Comparison of ENCODE assay signal across 10 mouse cellular contexts in genomic region chr1:40139798-40140532, GRCm38 (mm10).
DNase-seq lines count a peak whose midpoint lies in the region; ATAC-seq and TF ChIP-seq lines count a peak whose summit lies in the region.
"Had no signal": no experiment of that assay in that cellular context is flagged by ENCODE, and none has a peak within 500 bp of the region (broad histone marks: within the 10 kb centered on the region; RNA-seq: fewer than 3 reads in every experiment).

No protein-coding gene starts in this region.

- no peak overlapping the region for H3K4me2 ChIP-seq in limb, embryonic 13.5 days (replicated peaks)
- no peak overlapping the region for H3K4me2 ChIP-seq in hindbrain, embryonic 12.5 days (replicated peaks)
- H3K4me2 ChIP-seq: embryonic facial prominence, embryonic 12.5 days had no signal

- peak; percentile 57; the same call in 1 of the 2 replicates for ATAC-seq in limb, embryonic 13.5 days (ENCODE audit: low FRiP score, low read depth)
- no peak for ATAC-seq in hindbrain, embryonic 12.5 days (ENCODE audit: low FRiP score)

- DNase-seq in limb, embryonic 10.5 days (ENCODE audit: low spot score) = no peak
- peak; percentile 55 to 68 for DNase-seq in frontal cortex, postnatal 14 days (ENCODE audit: low spot score in 2 of 2)
- DNase-seq in heart, postnatal 36 days = peak; percentile 74 to 78
- DNase-seq in left cerebral cortex, adult 2 months (ENCODE audit: extremely low spot score in 1 of 2, low spot score in 2 of 2) = peak; percentile 67 to 72
- peak; percentile 84 for DNase-seq in right cerebral cortex, adult 18-20 months
- DNase-seq in thymus, postnatal 0 days (ENCODE audit: low spot score) = no peak

- H3K36me3 ChIP-seq in limb, embryonic 13.5 days = no peaks in the 10 kb centered on the region
- H3K36me3 ChIP-seq in limb, embryonic 10.5 days = no peaks in the 10 kb centered on the region
- no peaks in the 10 kb centered on the region for H3K36me3 ChIP-seq in hindbrain, embryonic 12.5 days
- H3K36me3 ChIP-seq: embryonic facial prominence, embryonic 12.5 days had no signal

- WGBS in limb, embryonic 13.5 days = 57% methylated on average over 14 of the region's 14 CpGs
- WGBS in limb, embryonic 10.5 days = 88% methylated on average over 14 of the region's 14 CpGs
- 72% methylated on average over 14 of the region's 14 CpGs for WGBS in hindbrain, embryonic 12.5 days

- H3K27me3 ChIP-seq in limb, embryonic 13.5 days = no peaks in the 10 kb centered on the region
- H3K27me3 ChIP-seq in limb, embryonic 10.5 days (ENCODE audit: low read depth, poor library complexity, severe bottlenecking) = no peaks in the 10 kb centered on the region
- no peaks in the 10 kb centered on the region for H3K27me3 ChIP-seq in hindbrain, embryonic 12.5 days
- H3K27me3 ChIP-seq: embryonic facial prominence, embryonic 12.5 days had no signal

- H3K9me3 ChIP-seq in limb, embryonic 13.5 days = no peaks in the 10 kb centered on the region
- H3K9me3 ChIP-seq in limb, embryonic 10.5 days (replicated peaks) = no peaks in the 10 kb centered on the region
- H3K9me3 ChIP-seq in hindbrain, embryonic 12.5 days (replicated peaks) = no peaks in the 10 kb centered on the region
- H3K9me3 ChIP-seq: embryonic facial prominence, embryonic 12.5 days had no signal

- peak overlapping the region; percentile 33; the same call in 1 of the 2 replicates for H3K27ac ChIP-seq in limb, embryonic 13.5 days
- no peak overlapping the region for H3K27ac ChIP-seq in limb, embryonic 10.5 days
- H3K27ac ChIP-seq in left cerebral cortex, adult 2 months = no peak overlapping the region
- H3K27ac ChIP-seq in hindbrain, embryonic 12.5 days = no peak overlapping the region
- H3K27ac ChIP-seq: embryonic facial prominence, embryonic 12.5 days had no signal

- no peak overlapping the region for H3K4me3 ChIP-seq in limb, embryonic 13.5 days
- H3K4me3 ChIP-seq in limb, embryonic 10.5 days = no peak overlapping the region
- no peak overlapping the region for H3K4me3 ChIP-seq in left cerebral cortex, adult 2 months
- H3K4me3 ChIP-seq in hindbrain, embryonic 12.5 days = no peak overlapping the region
- H3K4me3 ChIP-seq: embryonic facial prominence, embryonic 12.5 days; myocyte had no signal

- no peak for TF ChIP-seq CTCF in left cerebral cortex, adult 2 months (IDR thresholded peaks at IDR 0.05)

- peaks cover 12% of the 10 kb centered on the region; the same call in 1 of the 2 replicates for H3K4me1 ChIP-seq in limb, embryonic 13.5 days
- no peaks in the 10 kb centered on the region for H3K4me1 ChIP-seq in limb, embryonic 10.5 days
- no peaks in the 10 kb centered on the region for H3K4me1 ChIP-seq in hindbrain, embryonic 12.5 days
- H3K4me1 ChIP-seq: embryonic facial prominence, embryonic 12.5 days had no signal

- intact Hi-C loops in heart, postnatal 36 days (cut with DNase I) = no loop called here
- intact Hi-C loops in left cerebral cortex, adult 2 months (cut with DNase I) = loop anchor here (2.0 to 5.0 kb wide), 2 partner anchors 17 to 92 kb away; no protein-coding TSS in a partner anchor

- no peak overlapping the region for H3K9ac ChIP-seq in limb, embryonic 13.5 days
- no peak overlapping the region for H3K9ac ChIP-seq in hindbrain, embryonic 12.5 days
- H3K9ac ChIP-seq: embryonic facial prominence, embryonic 12.5 days had no signal

Comparison
In these comparisons a context has a peak if more than half of its experiments do, and no peak if none do; other contexts are left out.
1. DNase-seq: peak in frontal cortex, postnatal 14 days (2 of 2), heart, postnatal 36 days (2 of 2), left cerebral cortex, adult 2 months (2 of 2) and right cerebral cortex, adult 18-20 months (single experiment); none in limb, embryonic 10.5 days (single experiment) and thymus, postnatal 0 days (single experiment).